Mouse (Mus musculus) liver, embryonic 13.5 days (tissue): ENCODE data around the gene Sept8. TPM values are rescaled to one million over a fixed set of nuclear protein-coding genes. Genes with fewer than 3 reads are reported as not detected.

Source experiments
- ATAC-seq: fragments of 200-750 bp; cut with Nextera tagmentation; 2 replicates; pipeline ENCODE4 v1.8.0; 2017; ENCODE audit warnings: low read depth, mild to moderate bottlenecking, moderate number of reproducible peaks, moderate library complexity
- DNase-seq: peaks from one replicate; pipeline ENCODE4 v3.0.0; 2022
- H3K27ac ChIP-seq: fragments of 300-500 bp; sonication (generic); 2 replicates; pipeline ENCODE4 v1.5.1; 2015; ENCODE audit warnings: moderate library complexity, mild to moderate bottlenecking, inconsistent platforms
- H3K27me3 ChIP-seq: fragments of 300-500 bp; sonication (generic); 2 replicates; pipeline ENCODE4 v1.6.1; 2015; ENCODE audit warnings: mild to moderate bottlenecking, inconsistent platforms
- H3K36me3 ChIP-seq: fragments of 300-500 bp; sonication (generic); 2 replicates; pipeline ENCODE4 v1.6.1; 2015; ENCODE audit warnings: mild to moderate bottlenecking, inconsistent platforms
- H3K4me1 ChIP-seq: fragments of 300-500 bp; sonication (generic); replicated peaks from 2 replicates; pipeline ENCODE4 v1.6.1; 2015; ENCODE audit warnings: inconsistent platforms
- H3K4me2 ChIP-seq: fragments of 300-500 bp; sonication (generic); 2 replicates; pipeline ENCODE4 v1.6.1; 2015; ENCODE audit warnings: inconsistent platforms, mild to moderate bottlenecking, moderate library complexity
- H3K4me3 ChIP-seq: fragments of 300-500 bp; sonication (generic); replicated peaks from 2 replicates; pipeline ENCODE4 v1.5.1; 2015; ENCODE audit warnings: mild to moderate bottlenecking, inconsistent platforms
- H3K9ac ChIP-seq: fragments of 300-500 bp; sonication (generic); 2 replicates; pipeline ENCODE4 v1.6.1; 2015; ENCODE audit warnings: mild to moderate bottlenecking, inconsistent platforms
- H3K9me3 ChIP-seq: fragments of 300-500 bp; sonication (generic); replicated peaks from 2 replicates; pipeline ENCODE4 v1.6.1; 2016; ENCODE audit warnings: inconsistent platforms
- WGBS: fragments of 180-500 bp; shearing (Covaris S2); methylation state at CpG from one replicate; pipeline ENCODE4 v1.1.7; 2015; ENCODE audit not compliant: insufficient replicate concordance; 5-methylcytosine and 5-hydroxymethylcytosine counted together
- polyA plus RNA-seq: library from polyadenylated mRNA; unstranded; fragments of >200 nt; fragmentation: Nextera tagmentation; extraction: Ambion mirVana; gene quantifications from 2 replicates; pipeline ENCODE4 v1.2.1, GENCODE M21; 2015

Sept8 gene
- polyA plus RNA-seq, 1 experiment from 2014 or later, result 21.9 TPM

DNA sequence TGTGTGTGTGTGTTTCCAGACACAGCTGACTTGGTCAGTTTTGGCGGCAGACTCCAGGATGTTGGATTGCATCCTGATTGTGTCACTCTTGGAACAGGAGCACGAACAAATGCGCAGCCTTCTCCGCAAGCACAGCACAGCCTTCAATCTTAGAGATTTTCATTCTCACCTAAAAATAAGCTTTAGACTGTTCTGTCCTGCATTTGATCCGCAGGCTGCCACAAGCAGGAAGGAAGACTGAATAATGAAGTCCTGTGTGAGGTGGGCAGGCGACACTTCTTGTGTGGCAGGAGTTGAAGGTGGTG is 10.1 kb downstream of the Sept8 start:
- peaks cover 75% of the 10 kb centered on the region for H3K4me1 ChIP-seq
- H3K9ac ChIP-seq, result no peak overlapping the region
- H3K27me3 ChIP-seq, result no peaks in the 10 kb centered on the region
- no peak for DNase-seq
- peaks cover 51% of the 10 kb centered on the region for H3K36me3 ChIP-seq
- no peak overlapping the region for H3K4me2 ChIP-seq
- H3K4me3 ChIP-seq, result no peak overlapping the region
- 57% methylated on average over 6 of the region's 6 CpGs for WGBS
- ATAC-seq, result no peak
- no peaks in the 10 kb centered on the region for H3K9me3 ChIP-seq
- no peak overlapping the region for H3K27ac ChIP-seq

GRCm38 (mm10) chr11:53530001-53530400 is 10.9 kb downstream of the Sept8 start:
- Histone ChIP-seq H3K4me3 (no peak overlapping the region), H3K27ac (no peak overlapping the region), H3K9ac (no peak overlapping the region), H3K4me2 (no peak overlapping the region), H3K4me1 (peaks cover 67% of the 10 kb centered on the region), H3K36me3 (peaks cover 56% of the 10 kb centered on the region), H3K27me3 (no peaks in the 10 kb centered on the region), H3K9me3 (no peaks in the 10 kb centered on the region)
- ATAC-seq (no peak), DNase-seq (no peak)
- 85% methylated on average over 9 of the region's 9 CpGs for WGBS

DNA sequence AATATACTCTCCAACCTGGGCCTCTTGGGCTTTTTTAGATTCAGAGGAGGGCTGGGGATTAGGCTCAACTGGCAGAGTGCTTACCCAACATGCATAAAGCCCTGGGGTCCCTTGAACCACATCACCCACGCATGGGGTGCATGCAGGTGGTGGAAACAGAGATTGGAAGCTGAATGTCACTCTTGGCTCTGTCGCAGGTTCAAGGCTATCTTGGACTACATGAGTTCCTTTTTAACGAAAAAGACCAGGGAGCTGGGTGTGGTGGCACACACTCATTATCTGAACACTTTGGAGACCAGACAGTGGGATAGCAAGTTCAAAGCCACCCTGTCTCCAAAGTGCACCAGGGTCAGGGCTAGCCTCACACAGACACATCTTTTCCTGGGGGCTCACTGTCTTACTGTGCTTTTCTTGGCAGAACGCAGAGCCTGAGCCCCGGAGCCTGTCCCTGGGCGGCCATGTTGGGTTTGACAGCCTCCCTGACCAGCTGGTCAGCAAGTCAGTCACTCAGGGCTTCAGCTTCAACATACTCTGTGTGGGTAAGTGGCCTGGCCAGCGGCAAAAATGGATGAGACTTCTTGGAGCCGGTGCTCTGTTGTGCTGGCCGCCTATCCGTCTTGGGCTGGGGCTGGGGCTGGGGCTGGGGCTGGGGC is 12.6 kb downstream of the Sept8 start:
- Histone ChIP-seq H3K27ac (peak overlapping the region; percentile 34; the same call in 1 of the 2 replicates), H3K27me3 (no peaks in the 10 kb centered on the region), H3K9me3 (no peaks in the 10 kb centered on the region), H3K4me3 (no peak overlapping the region), H3K4me2 (no peak overlapping the region), H3K36me3 (peaks cover 66% of the 10 kb centered on the region), H3K4me1 (peaks cover 50% of the 10 kb centered on the region), H3K9ac (no peak overlapping the region)
- DNase-seq (no peak), ATAC-seq (no peak)
- 83% methylated on average over 10 of the region's 10 CpGs for WGBS

GRCm38 (mm10) chr11:53532231-53532620 is 13.2 kb downstream of the Sept8 start:
- no peak for DNase-seq

DNA sequence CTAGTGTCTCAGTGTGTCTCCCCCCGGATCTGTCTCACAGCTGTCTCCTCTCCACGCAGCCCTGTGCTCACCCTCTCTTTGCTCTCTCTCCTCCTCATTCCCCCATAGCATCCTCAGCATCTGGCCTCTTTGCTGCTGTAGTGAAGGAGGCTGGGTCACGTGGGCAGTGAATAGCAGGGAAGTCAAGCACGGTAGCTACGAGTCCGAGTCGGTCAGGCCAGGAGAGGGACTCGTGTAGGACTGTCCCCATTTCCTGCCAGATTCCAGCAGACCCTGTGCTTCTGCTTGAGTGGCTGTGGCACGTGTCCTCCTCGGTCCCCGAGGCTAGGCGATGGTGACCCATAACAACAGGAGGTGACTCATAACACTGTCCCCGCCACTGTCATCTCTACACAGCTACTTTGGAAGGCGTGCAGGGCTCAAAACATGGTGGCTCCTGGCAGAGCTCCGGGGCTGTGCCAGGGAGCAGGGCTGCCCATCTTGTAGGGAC is 20.0 kb downstream of the Sept8 start:
- no peak overlapping the region for H3K4me2 ChIP-seq
- ATAC-seq, result no peak
- H3K4me3 ChIP-seq, result no peak overlapping the region
- DNase-seq, result no peak
- peaks cover 11% of the 10 kb centered on the region for H3K4me1 ChIP-seq
- H3K9me3 ChIP-seq, result no peaks in the 10 kb centered on the region
- no peak overlapping the region for H3K9ac ChIP-seq
- H3K27ac ChIP-seq, result no peak overlapping the region
- peaks cover 94% of the 10 kb centered on the region for H3K36me3 ChIP-seq
- no peaks in the 10 kb centered on the region for H3K27me3 ChIP-seq
- 83% methylated on average over 15 of the region's 15 CpGs for WGBS

More at GRCm38 (mm10) chr11:53532231-53532620, 13.2 kb downstream of the Sept8 start:
- Histone ChIP-seq H3K9ac (no peak overlapping the region), H3K4me1 (peaks cover 45% of the 10 kb centered on the region), H3K36me3 (peaks cover 72% of the 10 kb centered on the region), H3K27me3 (no peaks in the 10 kb centered on the region), H3K9me3 (no peaks in the 10 kb centered on the region), H3K4me3 (no peak overlapping the region), H3K27ac (no peak overlapping the region), H3K4me2 (no peak overlapping the region)
- no peak for ATAC-seq
- WGBS, result 64% methylated on average over 1 of the region's 1 CpGs

DNA sequence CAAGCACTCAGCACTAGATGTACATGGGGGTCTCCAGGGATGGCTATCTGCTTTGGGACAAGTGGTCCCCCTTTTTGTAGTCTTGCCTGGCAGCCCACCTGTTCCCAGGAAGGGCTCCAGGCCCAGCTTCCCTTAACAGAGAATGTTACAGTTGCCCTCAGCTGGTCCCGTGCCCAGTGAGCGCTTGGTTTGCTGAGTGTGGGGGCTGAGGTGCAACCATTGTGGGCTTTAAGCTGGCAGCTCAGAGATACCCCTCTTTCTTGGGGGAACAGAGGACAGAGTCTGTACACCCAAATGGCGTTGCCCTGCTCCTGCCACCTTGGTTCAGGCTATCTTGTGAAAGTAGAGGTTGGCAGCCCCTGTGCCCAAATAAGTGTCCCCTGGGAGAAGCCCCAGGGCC is 21.3 kb downstream of the Sept8 start:
- DNase-seq, result no peak
- Histone ChIP-seq H3K4me3 (no peak overlapping the region), H3K36me3 (peaks cover 83% of the 10 kb centered on the region), H3K4me1 (peaks cover 13% of the 10 kb centered on the region), H3K4me2 (no peak overlapping the region), H3K27ac (no peak overlapping the region), H3K9me3 (no peaks in the 10 kb centered on the region), H3K9ac (no peak overlapping the region), H3K27me3 (no peaks in the 10 kb centered on the region)
- no peak for ATAC-seq
- WGBS, result 88% methylated on average over 3 of the region's 3 CpGs

DNA sequence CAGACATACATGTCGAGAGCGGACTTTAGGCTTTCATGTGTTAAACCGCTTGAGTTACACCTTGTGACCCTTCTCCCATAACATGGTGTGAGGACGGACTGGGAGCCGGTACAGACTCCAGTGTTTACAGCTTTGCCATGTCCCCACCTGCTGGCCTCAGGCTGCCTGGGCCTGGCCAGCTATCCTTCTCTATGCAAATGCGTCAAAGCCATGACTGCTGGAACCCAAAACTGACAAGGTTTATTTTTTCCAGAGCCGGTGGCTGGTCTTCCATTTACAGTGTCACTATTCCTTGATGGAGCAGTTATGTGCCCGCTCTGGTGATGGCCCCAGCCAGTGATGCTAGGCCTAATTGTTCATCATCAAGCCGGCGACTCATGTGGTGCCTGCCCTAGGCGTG is 22.2 kb downstream of the Sept8 start:
- H3K9me3 ChIP-seq, result no peaks in the 10 kb centered on the region
- WGBS, result 85% methylated on average over 11 of the region's 11 CpGs
- DNase-seq, result no peak
- H3K27me3 ChIP-seq, result no peaks in the 10 kb centered on the region
- H3K4me3 ChIP-seq, result no peak overlapping the region
- H3K4me1 ChIP-seq, result peaks cover 20% of the 10 kb centered on the region
- H3K4me2 ChIP-seq, result no peak overlapping the region
- no peak overlapping the region for H3K9ac ChIP-seq
- peaks cover 74% of the 10 kb centered on the region for H3K36me3 ChIP-seq
- ATAC-seq, result no peak
- no peak overlapping the region for H3K27ac ChIP-seq

GRCm38 (mm10) chr11:53543021-53543420 is 24.0 kb downstream of the Sept8 start:
- Histone ChIP-seq H3K9ac (no peak overlapping the region), H3K9me3 (no peaks in the 10 kb centered on the region), H3K4me2 (no peak overlapping the region), H3K36me3 (peaks cover 57% of the 10 kb centered on the region), H3K27ac (no peak overlapping the region), H3K4me3 (no peak overlapping the region), H3K27me3 (no peaks in the 10 kb centered on the region), H3K4me1 (peaks cover 38% of the 10 kb centered on the region)
- DNase-seq (no peak), ATAC-seq (no peak)
- 73% methylated on average over 7 of the region's 7 CpGs for WGBS

DNA sequence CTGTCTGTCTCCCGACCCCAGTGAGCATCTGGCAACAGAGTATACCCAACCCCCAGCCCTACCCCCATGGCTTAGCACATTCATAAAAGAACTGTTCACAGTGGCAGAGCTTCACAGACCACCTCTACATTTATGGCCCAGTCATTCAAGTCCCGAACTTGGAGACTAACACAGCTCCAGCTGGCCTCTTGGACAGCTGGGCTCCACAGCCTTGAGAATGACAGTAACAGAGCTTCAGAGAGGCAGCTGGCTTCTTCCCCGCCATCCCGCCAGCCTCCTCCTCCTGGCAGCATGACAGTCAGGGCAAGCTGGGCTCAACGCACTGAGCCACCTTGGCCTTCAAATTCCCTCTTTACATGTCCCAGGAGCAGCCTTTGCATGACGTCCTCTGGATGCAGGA is 27.2 kb downstream of the Sept8 start:
- ATAC-seq (no peak), DNase-seq (no peak)
- Histone ChIP-seq H3K4me2 (no peak overlapping the region), H3K9me3 (0 out of 2 replicates have a peak, but pooled peaks cover 4% of the 10 kb centered on the region), H3K36me3 (peaks cover 26% of the 10 kb centered on the region), H3K27ac (peak overlapping the region; percentile 18; the same call in 1 of the 2 replicates), H3K9ac (peak overlapping the region; percentile 18; the same call in 1 of the 2 replicates), H3K27me3 (no peaks in the 10 kb centered on the region), H3K4me1 (peaks cover 50% of the 10 kb centered on the region), H3K4me3 (no peak overlapping the region)
- WGBS, result 69% methylated on average over 6 of the region's 6 CpGs

DNA sequence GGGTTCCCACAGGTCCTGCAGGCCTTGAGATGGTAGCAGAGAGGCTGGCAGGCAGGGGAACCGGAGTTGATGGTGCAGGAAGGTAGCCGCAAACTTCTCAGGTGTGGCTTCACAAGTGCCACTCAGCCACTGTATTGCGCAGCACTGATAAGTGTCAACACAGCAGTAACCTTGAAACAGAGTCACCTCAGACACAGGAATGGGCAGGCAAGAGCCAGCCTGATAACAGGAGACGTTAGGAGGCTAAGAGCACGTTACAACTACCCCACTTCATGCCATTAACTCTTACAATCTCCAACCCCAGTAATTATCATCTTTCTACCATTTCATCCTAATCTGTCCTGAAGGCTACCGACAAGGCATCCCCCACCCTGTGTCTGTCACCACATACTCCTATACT is 28.5 kb downstream of the Sept8 start:
- H3K36me3 ChIP-seq, result peaks cover 14% of the 10 kb centered on the region
- WGBS, result 13% methylated on average over 6 of the region's 6 CpGs
- peak overlapping the region; percentile 13 for H3K4me2 ChIP-seq
- no peak overlapping the region for H3K9ac ChIP-seq
- peak; percentile 93 for ATAC-seq
- H3K27me3 ChIP-seq, result no peaks in the 10 kb centered on the region
- H3K9me3 ChIP-seq, result 0 out of 2 replicates have a peak, but pooled peaks cover 4% of the 10 kb centered on the region
- peaks cover 48% of the 10 kb centered on the region for H3K4me1 ChIP-seq
- no peak overlapping the region for H3K4me3 ChIP-seq
- peak overlapping the region; percentile 81 for H3K27ac ChIP-seq
- DNase-seq, result peak; percentile 55

DNA sequence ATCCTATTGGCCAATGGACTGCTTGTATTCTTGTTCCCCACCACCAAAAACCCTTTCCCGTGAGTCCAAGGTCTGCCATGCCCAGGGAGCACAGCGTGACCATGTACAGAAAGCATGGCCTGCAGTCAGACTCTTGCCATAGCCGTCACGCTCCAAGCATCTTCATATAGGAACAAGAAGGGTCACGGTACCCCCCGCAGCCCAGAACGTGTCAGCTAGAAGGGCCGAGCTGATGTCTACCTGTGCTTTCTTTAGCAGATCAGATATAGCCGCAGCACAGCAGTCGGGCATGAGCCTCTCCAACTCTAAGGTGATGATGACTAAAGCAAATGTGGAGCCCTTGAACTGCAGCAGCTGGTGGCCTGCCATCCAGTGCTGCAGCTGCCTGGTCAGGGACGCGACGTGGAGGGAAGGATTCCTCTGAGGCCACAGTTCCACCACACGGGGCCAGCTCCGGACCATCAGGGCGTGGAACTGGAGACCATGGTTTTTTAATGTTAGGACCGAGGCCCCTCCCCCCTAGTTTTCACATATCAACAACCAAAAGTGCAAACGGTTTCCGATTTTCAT is 29.1 kb downstream of the Sept8 start:
- Histone ChIP-seq H3K27ac (peak overlapping the region; percentile 81), H3K4me3 (no peak overlapping the region), H3K9me3 (0 out of 2 replicates have a peak, but pooled peaks cover 4% of the 10 kb centered on the region), H3K4me2 (peak overlapping the region; percentile 13), H3K36me3 (peaks cover 9% of the 10 kb centered on the region), H3K27me3 (no peaks in the 10 kb centered on the region), H3K4me1 (peaks cover 42% of the 10 kb centered on the region), H3K9ac (no peak overlapping the region)
- 60% methylated on average over 19 of the region's 19 CpGs for WGBS
- DNase-seq (no peak), ATAC-seq (peak; percentile 17)

DNA sequence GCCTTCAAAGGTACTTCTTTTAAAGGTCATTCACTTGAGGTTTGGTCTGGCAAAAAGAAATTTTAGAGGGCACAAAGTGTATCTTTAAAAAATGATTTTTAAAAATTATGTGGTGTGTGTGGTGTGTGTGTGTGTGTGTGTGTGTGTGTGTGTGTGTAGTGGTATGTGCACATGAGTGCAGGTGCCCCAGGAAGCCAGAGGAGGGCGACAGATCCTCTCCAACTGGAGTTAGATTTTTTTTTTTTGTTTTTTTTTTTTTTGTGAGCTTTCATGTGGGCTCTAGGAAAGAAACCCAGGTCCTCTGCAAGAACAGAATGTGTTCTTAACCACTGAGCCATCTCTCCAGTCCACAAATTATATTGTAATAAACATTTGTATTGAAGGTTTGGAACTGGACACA is 31.7 kb downstream of the Sept8 start:
- Histone ChIP-seq H3K4me2 (no peak overlapping the region), H3K4me3 (no peak overlapping the region), H3K27me3 (no peaks in the 10 kb centered on the region), H3K27ac (no peak overlapping the region), H3K4me1 (peaks cover 35% of the 10 kb centered on the region), H3K9ac (no peak overlapping the region), H3K36me3 (no peaks in the 10 kb centered on the region), H3K9me3 (0 out of 2 replicates have a peak, but pooled peaks cover 4% of the 10 kb centered on the region)
- WGBS, result 68% methylated on average over 1 of the region's 1 CpGs
- ATAC-seq (no peak), DNase-seq (no peak)
